Mouse (Mus musculus): ENCODE data around the gene Xpnpep2.

The Xpnpep2 gene

GRCm38 (mm10) chrX:48170368-48170767, 61.8 kb downstream of the Xpnpep2 start:
- 27% methylated on average over 1 of the region's 1 CpGs for WGBS

DNA sequence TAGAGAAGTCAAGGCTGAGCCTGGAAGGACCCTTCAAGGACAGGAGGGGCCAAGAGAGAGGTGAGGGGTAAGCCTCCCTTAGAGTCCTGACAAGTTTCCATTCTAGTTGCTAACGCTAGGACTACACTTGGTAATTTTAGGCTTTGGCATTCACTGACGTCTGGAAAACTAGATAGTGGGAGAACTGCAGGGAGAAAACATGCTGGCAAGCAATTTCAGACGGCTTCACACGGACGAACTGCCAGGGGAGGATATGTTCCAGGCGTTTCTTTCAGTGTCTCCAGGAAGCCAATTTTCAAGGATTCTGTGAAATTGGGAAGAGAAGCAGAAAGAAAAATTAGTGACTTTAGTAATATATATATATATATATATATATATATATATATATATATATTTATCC, 73.3 kb downstream of the Xpnpep2 start:
- WGBS = 34% methylated on average over 6 of the region's 6 CpGs

- 82% methylated on average over 3 of the region's 3 CpGs for WGBS
Observed at GRCm38 (mm10) chrX:48184703-48185102, 76.2 kb downstream of the Xpnpep2 start.
